Mouse (Mus musculus): ENCODE measurements around the gene Jph4.

Jph4 gene

GRCm38 (mm10) chr14:55116425-55117200 is at the start of gene Jph4:
TSS of gene Jph4 (minus strand) at chr14:55116935.
- in situ Hi-C loops (cut with MboI; ENCODE audit: unreplicated experiment in 2 of 2) = loop anchor here in 1 of 2 experiments (25.0 kb wide), 1 partner anchor 646 kb away; the partner anchor contains the start of genes Cideb, Ltb4r1 and Ltb4r2

GRCm38 (mm10) chr14:55164172-55164806 is 47.6 kb upstream of the Jph4 start:
- in situ Hi-C loops (cut with MboI; ENCODE audit: unreplicated experiment in 2 of 2) = loop anchor here (5.0 to 25.0 kb wide), 2 partner anchors 42 to 298 kb away; no protein-coding TSS in a partner anchor

DNA sequence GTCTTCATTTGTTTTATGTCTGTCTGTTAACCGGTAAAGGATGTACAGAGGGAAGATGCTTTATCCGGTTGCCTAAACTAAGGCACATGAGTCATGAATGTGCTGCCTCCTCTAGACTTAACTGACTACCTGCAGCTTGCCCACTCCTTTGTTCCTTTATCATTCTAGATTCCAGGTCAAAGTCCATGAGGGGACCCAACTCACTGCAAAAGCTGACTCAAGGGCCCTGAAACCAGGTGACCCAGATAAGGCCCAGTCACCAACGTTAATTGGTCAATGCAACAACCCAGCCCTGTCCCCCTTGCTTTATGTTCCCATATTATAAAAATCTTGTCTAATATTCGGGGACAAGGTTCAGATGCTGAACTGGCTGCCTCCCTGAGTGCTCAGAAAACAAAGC is 45.4 kb upstream of the Jph4 start:
- in situ Hi-C loops (cut with MboI; ENCODE audit: unreplicated experiment in 2 of 2) = loop anchor here (5.0 to 25.0 kb wide), 2 partner anchors 40 to 300 kb away; no protein-coding TSS in a partner anchor

- in situ Hi-C loops (cut with MboI; ENCODE audit: unreplicated experiment in 2 of 2) = loop anchor here (5.0 to 25.0 kb wide), 2 partner anchors 39 to 301 kb away; no protein-coding TSS in a partner anchor
Measured at GRCm38 (mm10) chr14:55161098-55161634, 44.4 kb upstream of the Jph4 start.

DNA sequence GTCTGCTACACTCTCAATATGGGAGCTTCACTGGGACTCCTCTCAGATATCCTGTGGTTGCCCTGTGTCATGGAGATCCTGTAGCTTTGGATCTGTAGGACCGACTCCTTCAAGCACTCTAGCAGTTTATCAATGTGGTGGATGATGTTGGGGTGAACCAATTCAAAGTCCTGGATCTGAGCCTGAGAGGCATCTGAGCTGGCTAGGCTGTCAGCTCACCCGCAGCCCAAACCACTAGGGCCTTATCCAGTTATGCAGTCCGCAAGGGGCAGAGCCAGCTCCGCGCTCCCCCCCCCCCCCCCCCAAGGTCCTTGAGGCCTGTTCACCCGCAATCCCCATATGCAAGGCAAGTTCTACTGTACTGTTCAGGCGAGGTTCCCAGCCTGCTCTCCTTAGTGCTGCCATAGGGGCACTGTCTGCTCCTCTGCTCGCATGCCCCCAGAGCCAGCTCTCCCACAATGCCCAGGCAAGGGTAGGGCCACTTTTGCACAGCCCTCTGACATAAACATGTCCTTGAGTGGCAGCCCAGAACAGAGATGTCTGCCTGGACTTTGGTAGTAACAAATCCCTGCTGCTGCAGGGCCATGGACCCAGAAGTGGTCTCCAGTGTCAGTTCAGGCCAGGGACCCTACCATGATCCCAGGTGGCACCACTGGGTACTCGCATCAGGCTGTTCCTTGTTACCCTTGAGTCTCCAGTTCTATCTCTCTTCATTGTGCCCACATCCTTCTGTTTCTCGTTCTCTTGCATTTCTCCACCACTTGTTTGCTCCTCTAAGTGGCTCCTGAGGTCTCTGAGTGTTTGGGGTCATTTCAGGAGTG is 43.7 kb upstream of the Jph4 start:
- in situ Hi-C loops (cut with MboI; ENCODE audit: unreplicated experiment in 2 of 2) = loop anchor here (5.0 to 25.0 kb wide), 2 partner anchors 38 to 302 kb away; no protein-coding TSS in a partner anchor

- in situ Hi-C loops (cut with MboI; ENCODE audit: unreplicated experiment in 2 of 2) = loop anchor here in 1 of 2 experiments (25.0 kb wide), 1 partner anchor 305 kb away; no protein-coding TSS in a partner anchor
Measured at GRCm38 (mm10) chr14:55157322-55158065, 40.8 kb upstream of the Jph4 start.

GRCm38 (mm10) chr14:55152951-55153481 is 36.3 kb upstream of the Jph4 start:
- in situ Hi-C loops (cut with MboI; ENCODE audit: unreplicated experiment in 2 of 2) = loop anchor here in 1 of 2 experiments (25.0 kb wide), 1 partner anchor 309 kb away; no protein-coding TSS in a partner anchor

GRCm38 (mm10) chr14:55152174-55152573 is 35.4 kb upstream of the Jph4 start:
- in situ Hi-C loops (cut with MboI; ENCODE audit: unreplicated experiment in 2 of 2) = loop anchor here in 1 of 2 experiments (25.0 kb wide), 1 partner anchor 310 kb away; no protein-coding TSS in a partner anchor

DNA sequence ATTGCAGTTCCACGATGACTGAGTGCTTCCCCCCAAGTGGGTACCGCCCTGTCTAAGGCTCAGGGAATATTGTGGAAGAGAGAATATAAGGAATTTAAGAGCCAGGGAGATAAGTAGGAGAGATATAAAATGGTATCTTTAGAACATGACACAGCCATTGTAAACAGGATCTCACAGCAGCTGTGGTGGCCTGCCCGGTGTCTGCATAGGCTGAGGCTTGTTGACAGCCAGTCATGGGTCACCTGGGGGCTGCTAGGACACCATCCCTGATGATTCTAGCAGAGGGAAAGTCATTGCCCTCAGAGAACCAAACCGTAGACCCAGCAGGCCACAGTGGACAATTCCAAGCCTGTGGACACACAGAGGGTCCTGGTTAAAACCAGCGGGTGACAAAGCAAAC is 34.2 kb upstream of the Jph4 start:
- in situ Hi-C loops (cut with MboI; ENCODE audit: unreplicated experiment in 2 of 2) = loop anchor here in 1 of 2 experiments (25.0 kb wide), 1 partner anchor 311 kb away; no protein-coding TSS in a partner anchor

DNA sequence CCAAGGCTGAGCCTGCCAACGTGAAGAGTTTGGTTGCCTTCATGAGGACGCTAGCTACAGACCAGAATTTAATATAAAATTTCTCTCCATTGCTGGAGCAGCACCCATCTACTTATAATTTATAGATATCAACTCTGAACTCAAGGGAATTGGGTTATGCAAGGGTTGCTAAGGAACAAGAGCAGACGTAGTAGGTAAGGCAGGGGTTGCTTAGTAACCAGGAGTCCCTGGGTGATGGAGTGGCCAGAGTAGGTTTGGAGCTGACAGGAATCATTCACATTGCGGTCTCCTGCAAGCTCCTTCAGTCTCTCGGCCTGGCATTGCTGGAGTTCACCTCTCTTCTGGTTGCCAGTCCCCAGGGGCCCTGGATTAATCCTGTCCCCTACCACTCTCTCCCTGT is 32.3 kb upstream of the Jph4 start:
- in situ Hi-C loops (cut with MboI; ENCODE audit: unreplicated experiment in 2 of 2) = no loop called here

DNA sequence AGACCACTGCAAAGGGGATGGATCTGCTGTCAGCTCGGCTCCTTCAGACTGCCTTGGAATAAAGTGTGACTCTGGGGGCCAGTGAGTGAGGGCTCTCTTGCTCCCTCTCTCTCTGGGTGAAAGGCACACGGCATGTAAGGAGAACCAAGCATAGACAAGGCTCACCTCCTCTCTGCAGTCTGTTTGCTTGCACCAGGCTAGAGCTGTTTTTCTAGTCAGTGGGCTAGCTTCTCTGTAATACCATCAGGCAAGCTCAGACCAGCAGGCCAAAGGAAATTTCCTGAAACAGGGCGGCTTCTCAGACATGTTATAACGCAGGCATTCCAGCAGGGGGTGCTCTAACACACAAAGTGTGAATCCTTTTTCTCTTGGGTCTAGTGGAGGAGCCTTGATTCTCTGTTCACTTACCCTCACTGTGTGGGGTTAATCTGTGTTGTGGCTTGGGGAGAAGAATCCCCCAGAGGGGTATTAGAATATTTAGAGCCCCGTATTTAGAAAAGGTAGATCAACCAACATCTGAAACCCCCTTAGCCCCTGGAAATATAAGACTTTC is 31.7 kb upstream of the Jph4 start:
- in situ Hi-C loops (cut with MboI; ENCODE audit: unreplicated experiment in 2 of 2) = no loop called here

GRCm38 (mm10) chr14:55146829-55147401 is 30.2 kb upstream of the Jph4 start:
- in situ Hi-C loops (cut with MboI; ENCODE audit: unreplicated experiment in 2 of 2) = no loop called here

DNA sequence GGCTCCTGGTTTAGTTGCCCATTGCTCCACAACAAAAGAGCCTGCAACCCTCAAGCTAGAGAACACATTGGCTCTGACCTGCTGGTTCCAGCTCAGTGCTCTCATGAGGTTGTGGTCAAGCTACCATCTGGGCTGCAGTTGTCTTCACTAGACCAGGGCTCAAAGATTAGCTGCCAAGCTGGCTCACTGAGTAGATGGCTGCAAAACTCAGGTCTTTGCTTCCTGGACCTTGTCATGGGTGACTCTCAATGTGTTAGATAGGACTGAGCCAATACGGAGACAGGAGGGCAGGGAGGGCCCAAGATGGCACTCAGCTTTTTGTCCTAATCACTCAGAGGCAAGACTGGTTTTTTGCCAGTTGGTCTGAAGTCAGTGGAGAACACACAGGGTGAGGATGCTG is 29.6 kb upstream of the Jph4 start:
- in situ Hi-C loops (cut with MboI; ENCODE audit: unreplicated experiment in 2 of 2) = no loop called here

DNA sequence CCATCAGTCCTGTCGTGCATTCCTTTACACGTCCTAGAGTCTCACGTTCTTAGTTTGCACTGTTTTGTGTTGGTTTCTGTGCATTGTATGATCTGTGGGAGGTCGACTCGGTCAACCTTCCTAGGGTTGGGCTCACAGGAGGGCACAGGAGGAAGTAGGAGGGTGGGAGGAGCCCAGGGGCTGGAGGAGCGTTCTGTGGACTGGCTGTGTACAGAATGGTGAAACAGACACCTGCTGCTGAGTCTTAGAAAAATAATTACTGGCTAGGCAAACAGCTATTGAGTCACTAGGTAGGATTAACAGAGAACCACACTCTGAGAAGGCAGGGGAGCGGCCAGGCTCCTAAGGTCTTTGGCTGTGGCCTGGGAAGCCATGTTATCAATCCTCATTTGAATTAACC is 22.6 kb upstream of the Jph4 start:
- in situ Hi-C loops (cut with MboI; ENCODE audit: unreplicated experiment in 2 of 2) = no loop called here

- in situ Hi-C loops (cut with MboI; ENCODE audit: unreplicated experiment in 2 of 2) = no loop called here
Measured at GRCm38 (mm10) chr14:55135676-55136075, 18.9 kb upstream of the Jph4 start.

- in situ Hi-C loops (cut with MboI; ENCODE audit: unreplicated experiment in 2 of 2) = no loop called here
Measured at GRCm38 (mm10) chr14:55126521-55126920, 9.8 kb upstream of the Jph4 start.

DNA sequence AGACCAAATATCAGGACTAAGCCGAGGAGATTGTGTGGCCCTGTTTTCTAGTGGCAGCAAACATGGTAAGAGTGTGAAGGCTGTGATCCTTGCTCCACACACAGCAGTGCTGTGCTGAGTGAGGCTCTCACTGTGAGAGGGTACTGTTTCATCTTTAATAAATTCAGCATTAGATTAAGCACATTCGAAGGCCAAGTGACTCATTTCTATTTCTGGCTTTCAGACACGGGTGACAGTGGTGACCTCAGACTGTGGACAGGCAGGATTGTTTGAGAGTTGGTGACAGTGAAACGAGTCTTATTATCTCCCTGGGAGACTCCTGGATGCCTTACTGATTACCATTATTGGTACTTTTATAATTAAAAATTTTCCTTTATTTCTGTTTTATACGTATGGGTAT is 9.0 kb upstream of the Jph4 start:
- in situ Hi-C loops (cut with MboI; ENCODE audit: unreplicated experiment in 2 of 2) = no loop called here

DNA sequence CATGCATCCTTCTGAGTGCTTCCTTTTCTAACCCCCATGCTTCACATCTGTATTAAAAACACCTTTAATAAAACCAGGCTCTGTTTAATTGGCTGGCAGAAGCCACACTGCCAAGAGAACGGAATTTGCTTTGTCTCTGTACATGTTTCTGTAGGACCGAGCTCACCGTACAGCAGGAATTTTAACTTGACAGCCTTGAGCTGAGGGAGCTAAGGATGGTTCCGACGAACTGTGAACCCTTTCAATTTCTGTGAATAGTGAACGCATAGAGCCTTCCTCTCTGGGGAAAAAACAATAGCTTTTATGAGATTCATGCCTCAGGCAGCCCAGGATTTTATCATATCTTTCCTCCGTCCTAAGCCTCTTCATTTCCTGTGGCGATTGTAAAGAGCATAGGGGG is 5.6 kb upstream of the Jph4 start:
- in situ Hi-C loops (cut with MboI; ENCODE audit: unreplicated experiment in 2 of 2) = loop anchor here (5.0 to 25.0 kb wide), 3 partner anchors 40 to 640 kb away; partner anchors contain the start of genes Cideb (in 1 of the 2), Ltb4r1 (in 1 of the 2) and Ltb4r2 (in 1 of the 2)

Measured in v-Abl transformed pro-B cells (cell line).